Mouse (Mus musculus): ENCODE data around the gene Srpx2.

- TF ChIP-seq POLR2AphosphoS2 (IDR thresholded peaks at IDR 0.05; ENCODE audit: low read depth, low read length) (no peak), POLR2A (IDR thresholded peaks at IDR 0.05; ENCODE audit: low read depth, low read length) (no peak), CTCF (conservative IDR thresholded peaks at IDR 0.05 in 1 of 2, IDR thresholded peaks at IDR 0.05 in 1 of 2; ENCODE audit: low read depth in 2 of 2, low read length in 2 of 2) (no peak), GABPA (IDR thresholded peaks at IDR 0.05; ENCODE audit: insufficient replicate concordance, low read depth, low read length) (no peak), E2F4 (IDR thresholded peaks at IDR 0.05; ENCODE audit: insufficient replicate concordance, low read depth, low read length) (no peak)
Observed at GRCm38 (mm10) chrX:133913006-133913405, 4.8 kb downstream of the Srpx2 start.

Data from CH12.LX (cell line).